Mouse (Mus musculus) C2C12 (cell line): ENCODE data around the gene Cipc. TPM values are rescaled to one million over a fixed set of nuclear protein-coding genes. Genes with fewer than 3 reads are reported as not detected.

Experiments
- H3K27me3 ChIP-seq: one replicate; pipeline ENCODE4 v1.6.1; 2011; ENCODE audit not compliant: control insufficient read depth, insufficient read depth, insufficient read length
- H3K36me3 ChIP-seq: one replicate; pipeline ENCODE4 v1.6.1; 2011; ENCODE audit not compliant: control insufficient read depth, insufficient read depth
- H3K4me3 ChIP-seq: one replicate; pipeline ENCODE4 v1.5.1; 2011; ENCODE audit warnings: mild to moderate bottlenecking, control low read depth; ENCODE audit not compliant: poor library complexity, insufficient read depth, severe bottlenecking
- H3K79me2 ChIP-seq: one replicate; pipeline ENCODE4 v1.6.1; 2011; ENCODE audit not compliant: control insufficient read depth, insufficient read depth
- H3K79me3 ChIP-seq: one replicate; pipeline ENCODE4 v1.6.1; 2011; ENCODE audit warnings: low read depth, control low read depth
- H3ac ChIP-seq: one replicate; pipeline ENCODE3; 2011; ENCODE audit warnings: low read depth; ENCODE audit not compliant: control insufficient read depth, insufficient read length
- CEBPB ChIP-seq: IDR thresholded peaks from one replicate; pipeline ENCODE4 v1.6.1; 2011; ENCODE audit warnings: low read depth, mild to moderate bottlenecking, control low read depth, moderate library complexity
- CTCF ChIP-seq: IDR thresholded peaks from one replicate; pipeline ENCODE4 v1.5.1; 2011; ENCODE audit not compliant: control insufficient read depth, insufficient read depth, insufficient read length
- FOSL1 ChIP-seq: IDR thresholded peaks from one replicate; pipeline ENCODE4 v1.8.0; 2011; ENCODE audit warnings: mild to moderate bottlenecking, low read length; ENCODE audit not compliant: poor library complexity, insufficient read depth, severe bottlenecking
- MAX ChIP-seq: IDR thresholded peaks from one replicate; pipeline ENCODE4 v1.6.1; 2011; ENCODE audit warnings: mild to moderate bottlenecking, control low read depth
- MYOD1 ChIP-seq: IDR thresholded peaks from one replicate; pipeline ENCODE4 v1.6.1; 2011; ENCODE audit warnings: low read depth; ENCODE audit not compliant: control insufficient read depth, insufficient read length
- MYOG ChIP-seq: IDR thresholded peaks from one replicate; pipeline ENCODE4 v1.6.1; 2011; ENCODE audit not compliant: control insufficient read depth, insufficient read length; ENCODE audit errors: extremely low read depth
- USF1 ChIP-seq: IDR thresholded peaks from one replicate; pipeline ENCODE4 v1.6.1; 2011; ENCODE audit warnings: low read depth, mild to moderate bottlenecking, control low read depth, moderate library complexity
- long read RNA-seq, 2 experiments: library from polyadenylated mRNA; unstranded; transcript quantifications; one replicate each; pipeline ENCODE4 v2.0.0; 2019 to 2020
- polyA plus RNA-seq: library from polyadenylated mRNA; unstranded; fragments of >200 nt; fragmentation: generic; extraction: Trizol; gene quantifications from one replicate; pipeline ENCODE4 v1.2.1, GENCODE M21; 2012; ENCODE audit warnings: missing spikeins

Cipc gene
- 12.0 TPM for polyA plus RNA-seq
- long read RNA-seq, experiment 1, full-length matches to known transcripts: 12 of 14 reads
- long read RNA-seq, experiment 1, partial matches to known transcripts: 1 of 14 reads
- long read RNA-seq, experiment 1, other reads (novel, unspliced or antisense): 1 of 14 reads
- long read RNA-seq, experiment 2, full-length matches to known transcripts: 86 of 96 reads
- long read RNA-seq, experiment 2, partial matches to known transcripts: 1 of 96 reads
- long read RNA-seq, experiment 2, other reads (novel, unspliced or antisense): 9 of 96 reads

DNA sequence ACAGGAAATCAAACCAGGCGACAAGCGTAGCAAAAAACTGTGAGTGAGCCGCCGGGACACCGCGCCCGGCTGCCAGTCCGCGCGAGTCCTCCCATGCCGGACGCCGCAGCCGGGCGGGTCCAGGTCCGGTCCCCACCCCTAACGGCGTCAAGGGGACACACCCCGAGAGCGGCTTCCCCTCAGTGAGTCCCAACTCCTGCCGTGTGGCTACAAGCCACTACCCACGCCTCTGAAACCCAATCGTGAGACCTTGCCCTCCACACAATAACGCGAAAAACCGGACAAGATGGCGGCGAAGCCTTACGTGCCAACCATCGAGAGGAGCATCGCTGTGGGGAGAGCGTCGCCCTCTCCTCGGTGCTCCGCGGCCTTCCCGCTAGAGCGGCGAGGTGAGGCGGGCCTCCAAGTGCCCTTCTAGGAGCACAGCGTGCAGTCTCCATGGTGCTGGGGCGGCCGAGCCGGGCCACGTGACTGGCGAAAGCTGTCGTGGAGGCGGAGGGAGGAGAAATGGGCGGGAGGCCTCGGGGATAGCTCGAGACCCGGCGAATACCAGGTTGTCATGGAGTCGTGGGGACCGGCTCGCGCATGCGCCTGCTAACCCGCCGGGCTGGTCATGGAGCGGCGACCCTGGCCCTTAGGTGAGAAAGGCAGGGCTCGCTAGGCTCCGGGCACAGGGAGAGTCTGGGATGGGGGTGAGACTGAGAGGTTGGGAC, at the start of gene Cipc:
Gene Cipc, plus strand, starts transcription at position 182 of the 713 bp plus-strand sequence.
- peak; percentile 97 for TF ChIP-seq USF1
- no peak for TF ChIP-seq CEBPB
- peak; percentile 95 for TF ChIP-seq MAX
- no peak for TF ChIP-seq FOSL1
- no peak for TF ChIP-seq MYOD1
- no peak for TF ChIP-seq MYOG
- TF ChIP-seq CTCF: no peak

DNA sequence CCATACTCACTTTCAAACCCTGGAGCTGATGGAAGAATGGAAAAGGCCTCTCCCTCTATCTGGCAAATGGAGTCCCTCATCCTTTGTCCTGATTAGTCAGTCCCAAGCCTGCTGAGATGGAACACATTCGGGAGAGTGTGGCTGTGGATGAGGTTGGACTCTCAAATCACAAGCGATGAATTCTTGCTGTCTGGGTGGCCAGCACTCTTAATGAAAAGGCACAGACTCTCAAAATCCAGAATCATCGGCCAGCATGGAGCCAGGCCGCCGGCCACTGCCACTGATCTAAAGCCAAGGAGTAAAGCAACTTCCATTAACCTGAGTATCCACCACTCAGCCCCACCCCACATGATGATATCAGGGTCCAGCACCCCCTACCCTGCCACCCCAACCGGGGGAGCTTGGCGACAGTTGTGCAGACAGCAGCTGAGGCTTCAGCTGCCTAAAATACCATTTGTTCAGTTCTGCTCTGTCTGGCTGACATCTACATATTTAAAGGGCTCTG, 49.0 kb upstream of the Cipc start:
- H3K79me2 ChIP-seq: peaks cover 8% of the 10 kb centered on the region
- H3K27me3 ChIP-seq: no peaks in the 10 kb centered on the region
- H3K36me3 ChIP-seq: no peaks in the 10 kb centered on the region
- H3K4me3 ChIP-seq: no peak overlapping the region
- no peaks in the 10 kb centered on the region for H3K79me3 ChIP-seq
- TF ChIP-seq CTCF (no peak), USF1 (no peak), MYOG (no peak), MYOD1 (no peak), MAX (no peak), FOSL1 (no peak), CEBPB (no peak)
- no peak overlapping the region for H3ac ChIP-seq

More for the DNA sequence above, at the start of gene Cipc:
- peaks cover 26% of the 10 kb centered on the region for H3K79me3 ChIP-seq
- peak within 1 kb of the TSS; percentile 70 for H3ac ChIP-seq
- peaks cover 4% of the 10 kb centered on the region for H3K36me3 ChIP-seq
- H3K27me3 ChIP-seq: no peaks in the 10 kb centered on the region
- peak within 1 kb of the TSS; percentile 77 for H3K4me3 ChIP-seq
- peaks cover 48% of the 10 kb centered on the region for H3K79me2 ChIP-seq

DNA sequence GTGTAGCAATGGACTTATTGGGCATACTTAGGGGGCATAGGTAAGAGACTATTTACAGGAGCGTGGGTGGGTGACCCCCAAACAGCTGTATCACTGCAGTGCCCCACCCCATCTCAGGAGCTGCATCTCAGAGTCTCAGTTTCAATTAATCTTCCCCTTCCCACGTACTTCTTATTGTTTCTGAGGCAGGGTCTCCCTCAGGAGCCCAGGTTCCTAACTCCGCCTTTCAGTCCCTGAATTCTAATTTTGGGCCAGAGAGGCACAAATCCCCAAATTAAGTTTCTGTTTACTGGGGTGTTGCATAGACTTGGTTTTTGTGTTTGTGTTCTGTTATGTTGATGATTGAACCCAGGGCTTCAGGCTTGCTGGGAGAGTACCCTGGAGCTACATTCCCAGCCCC, 48.4 kb upstream of the Cipc start:
- Histone ChIP-seq H3K79me2 (peaks cover 8% of the 10 kb centered on the region), H3K36me3 (no peaks in the 10 kb centered on the region), H3K4me3 (no peak overlapping the region), H3ac (no peak overlapping the region), H3K79me3 (no peaks in the 10 kb centered on the region), H3K27me3 (no peaks in the 10 kb centered on the region)
- TF ChIP-seq FOSL1 (no peak), CTCF (no peak), MAX (no peak), MYOD1 (no peak), USF1 (no peak), MYOG (no peak), CEBPB (no peak)

DNA sequence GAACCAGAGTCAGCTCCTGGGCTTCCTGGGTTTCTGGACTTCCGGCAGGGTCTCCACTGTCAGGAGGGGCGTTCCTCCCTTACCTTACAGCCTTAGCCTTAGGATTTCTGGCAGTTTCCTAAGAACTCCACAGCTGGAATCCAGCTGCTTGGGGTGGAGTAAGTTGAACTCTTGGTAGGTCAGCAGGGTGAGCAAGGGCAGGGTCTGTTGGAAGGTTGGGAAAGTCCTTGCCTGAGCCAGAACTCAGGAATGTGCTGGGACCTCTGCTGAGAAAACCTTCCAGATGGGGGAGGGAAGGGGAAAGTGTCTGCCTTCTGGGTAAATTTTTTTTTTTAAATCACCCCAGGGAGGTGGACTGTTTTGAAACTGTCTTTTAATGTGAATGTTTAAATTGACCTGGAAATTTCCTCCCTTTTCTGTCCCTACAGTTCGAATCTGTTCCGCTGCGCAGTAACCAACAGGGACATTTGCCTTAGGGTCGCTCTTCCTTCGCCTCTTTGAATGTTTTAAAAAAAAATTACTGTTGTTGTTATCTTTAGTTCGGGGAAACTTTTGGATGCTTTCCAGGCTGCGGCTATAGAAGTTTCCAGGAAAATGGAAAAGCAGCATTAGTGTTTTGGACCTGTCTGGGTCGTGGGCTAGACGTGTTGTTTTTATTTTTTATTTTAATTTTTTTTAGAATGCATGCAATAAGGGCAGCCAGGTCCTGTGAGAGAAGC, 47.2 kb upstream of the Cipc start:
- Histone ChIP-seq H3K79me2 (peaks cover 8% of the 10 kb centered on the region), H3ac (no peak overlapping the region), H3K4me3 (no peak overlapping the region), H3K27me3 (no peaks in the 10 kb centered on the region), H3K79me3 (no peaks in the 10 kb centered on the region), H3K36me3 (no peaks in the 10 kb centered on the region)
- TF ChIP-seq USF1 (no peak), CEBPB (peak; percentile 70), FOSL1 (no peak), MYOG (no peak), CTCF (no peak), MYOD1 (no peak), MAX (no peak)
